Mouse (Mus musculus) heart, adult 2 months (tissue): ENCODE data around the gene Fbxw9.

Source experiments
- CTCF ChIP-seq: fragments of 200-600 bp; IDR thresholded peaks from 2 replicates; pipeline ENCODE4 v1.8.1; 2022; ENCODE audit warnings: antibody characterized with exemption, mild to moderate bottlenecking, moderate library complexity
- EP300 ChIP-seq: fragments of 200-500 bp; IDR thresholded peaks from 2 replicates; pipeline ENCODE4 v1.6.1; 2011; ENCODE audit warnings: low read depth, low read length, control low read depth; ENCODE audit not compliant: insufficient read depth
- POLR2A ChIP-seq: fragments of 200-500 bp; IDR thresholded peaks from 2 replicates; pipeline ENCODE4 v1.6.1; 2011; ENCODE audit warnings: mild to moderate bottlenecking, low read depth, low read length, control low read depth; ENCODE audit not compliant: insufficient read depth

GRCm38 (mm10) chr8:85023846-85024245, 36.0 kb upstream of the Fbxw9 start:
- no peak for TF ChIP-seq CTCF
- no peak for TF ChIP-seq EP300
- no peak for TF ChIP-seq POLR2A
